Mouse (Mus musculus): ENCODE measurements at regions not wholly inside any gene's neighbourhood (a gene's known extent, or its start where the extent isn't known, plus 50 kb on each side); places are given as distances from the start of the nearest gene placed in this dataset.

DNA sequence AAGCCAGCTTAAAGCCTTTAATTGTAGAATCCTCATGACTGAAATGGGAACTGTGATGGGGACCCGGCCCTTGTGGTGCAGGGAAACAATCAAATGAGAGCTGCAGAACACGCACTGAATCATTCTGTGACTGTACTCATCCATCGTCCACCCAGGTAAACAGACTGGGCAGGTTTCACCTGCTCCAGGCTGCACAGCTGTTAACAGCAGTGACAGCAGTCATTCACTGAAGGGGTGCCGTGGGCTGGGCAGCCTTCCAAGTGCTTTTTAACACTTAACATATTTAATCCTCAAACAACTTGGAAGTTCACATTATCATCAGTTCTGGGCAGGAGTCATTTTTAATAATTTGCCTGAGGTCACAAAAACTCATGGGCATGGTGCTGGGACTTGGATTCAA, 208.2 kb downstream of the Foxa2 start:
- TF ChIP-seq CTCF (IDR thresholded peaks at IDR 0.05) (no peak), EP300 (IDR thresholded peaks at IDR 0.05) (no peak)
